Mouse (Mus musculus): ENCODE results near the gene Plac1. TPM values are rescaled to one million over a fixed set of nuclear protein-coding genes. Genes with fewer than 3 reads are reported as not detected.

Gene Plac1
- polyA plus RNA-seq, 1 experiment: not detected

GRCm38 (mm10) chrX:53188692-53189091 lies 51.2 kb downstream of the Plac1 start:
- H3K4me1 ChIP-seq (ENCODE audit: control insufficient read depth, insufficient read depth, low read length): no peaks in the 10 kb centered on the region
- WGBS: 70% methylated on average over 1 of the region's 1 CpGs
- no peak overlapping the region for H3K4me3 ChIP-seq (replicated peaks; ENCODE audit: control insufficient read depth, low read depth, low read length)
- H3K27ac ChIP-seq (ENCODE audit: control insufficient read depth, insufficient read depth, low read depth, low read length, poor library complexity): no peak overlapping the region
- TF ChIP-seq CTCF (IDR thresholded peaks at IDR 0.05; ENCODE audit: control insufficient read depth, insufficient read depth, low read length): no peak

- H3K4me1 ChIP-seq (ENCODE audit: control insufficient read depth, insufficient read depth, low read length): no peaks in the 10 kb centered on the region
- TF ChIP-seq CTCF (IDR thresholded peaks at IDR 0.05; ENCODE audit: control insufficient read depth, insufficient read depth, low read length) (no peak), POLR2A (IDR thresholded peaks at IDR 0.05; ENCODE audit: borderline replicate concordance, control insufficient read depth, low read depth, low read length) (no peak)
- 77% methylated on average over 3 of the region's 3 CpGs for WGBS
- H3K4me3 ChIP-seq (replicated peaks; ENCODE audit: control insufficient read depth, low read depth, low read length): no peak overlapping the region
- H3K27ac ChIP-seq (ENCODE audit: control insufficient read depth, insufficient read depth, low read depth, low read length, poor library complexity): no peak overlapping the region
Measured at GRCm38 (mm10) chrX:53179801-53180200, 60.1 kb downstream of the Plac1 start.

- Histone ChIP-seq H3K4me1 (ENCODE audit: control insufficient read depth, insufficient read depth, low read length) (no peaks in the 10 kb centered on the region), H3K27ac (ENCODE audit: control insufficient read depth, insufficient read depth, low read depth, low read length, poor library complexity) (no peak overlapping the region), H3K4me3 (replicated peaks; ENCODE audit: control insufficient read depth, low read depth, low read length) (no peak overlapping the region)
- 81% methylated on average over 5 of the region's 5 CpGs for WGBS
- TF ChIP-seq CTCF (IDR thresholded peaks at IDR 0.05; ENCODE audit: control insufficient read depth, insufficient read depth, low read length) (no peak), POLR2A (IDR thresholded peaks at IDR 0.05; ENCODE audit: borderline replicate concordance, control insufficient read depth, low read depth, low read length) (no peak)
Measured at GRCm38 (mm10) chrX:53176296-53176695, 63.6 kb downstream of the Plac1 start.

- 34% methylated on average over 2 of the region's 2 CpGs for WGBS
- Histone ChIP-seq H3K4me1 (ENCODE audit: control insufficient read depth, insufficient read depth, low read length) (no peaks in the 10 kb centered on the region), H3K4me3 (replicated peaks; ENCODE audit: control insufficient read depth, low read depth, low read length) (no peak overlapping the region), H3K27ac (ENCODE audit: control insufficient read depth, insufficient read depth, low read depth, low read length, poor library complexity) (no peak overlapping the region)
- TF ChIP-seq CTCF (IDR thresholded peaks at IDR 0.05; ENCODE audit: control insufficient read depth, insufficient read depth, low read length): no peak
- no peak for TF ChIP-seq POLR2A (IDR thresholded peaks at IDR 0.05; ENCODE audit: borderline replicate concordance, control insufficient read depth, low read depth, low read length)
Measured at GRCm38 (mm10) chrX:53168623-53169022, 71.3 kb downstream of the Plac1 start.

- Histone ChIP-seq H3K4me3 (replicated peaks; ENCODE audit: control insufficient read depth, low read depth, low read length) (no peak overlapping the region), H3K4me1 (ENCODE audit: control insufficient read depth, insufficient read depth, low read length) (no peaks in the 10 kb centered on the region), H3K27ac (ENCODE audit: control insufficient read depth, insufficient read depth, low read depth, low read length, poor library complexity) (no peak overlapping the region)
- 57% methylated on average over 4 of the region's 4 CpGs for WGBS
- TF ChIP-seq POLR2A (IDR thresholded peaks at IDR 0.05; ENCODE audit: borderline replicate concordance, control insufficient read depth, low read depth, low read length): no peak
- TF ChIP-seq CTCF (IDR thresholded peaks at IDR 0.05; ENCODE audit: control insufficient read depth, insufficient read depth, low read length): no peak
Measured at GRCm38 (mm10) chrX:53166901-53167525, 72.9 kb downstream of the Plac1 start.

DNA sequence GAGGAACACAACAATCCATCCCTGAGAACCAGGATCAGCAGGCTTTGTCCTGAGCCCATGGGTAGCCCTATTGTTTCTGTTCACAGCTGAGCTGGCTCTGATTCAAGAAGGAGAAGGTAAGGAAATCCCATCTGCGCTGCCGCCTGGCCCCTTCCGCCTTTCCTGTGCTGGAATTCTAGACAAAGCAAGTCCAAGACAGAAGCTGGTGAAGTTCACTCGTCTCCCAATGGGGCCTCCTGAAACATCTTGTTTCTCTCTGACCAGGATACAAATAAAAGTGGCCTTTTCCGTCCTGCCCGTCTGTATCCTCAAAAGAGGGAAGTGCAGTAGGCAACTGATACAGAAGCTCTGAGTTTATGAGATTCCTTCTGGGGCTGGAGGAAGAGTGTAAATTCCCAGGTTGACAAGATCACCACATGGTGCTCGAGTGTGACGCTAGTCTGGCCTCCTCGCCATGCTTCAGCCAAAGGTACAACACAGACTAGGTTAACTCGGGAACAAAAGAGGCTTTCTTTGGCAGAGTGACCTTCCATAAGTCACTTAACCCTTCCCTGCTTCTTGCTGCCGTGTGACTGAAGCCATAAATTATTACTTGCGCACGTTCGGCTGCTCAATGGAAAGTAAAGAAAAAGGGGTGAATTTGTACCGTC lies 73.5 kb downstream of the Plac1 start:
- no peaks in the 10 kb centered on the region for H3K4me1 ChIP-seq (ENCODE audit: control insufficient read depth, insufficient read depth, low read length)
- no peak overlapping the region for H3K27ac ChIP-seq (ENCODE audit: control insufficient read depth, insufficient read depth, low read depth, low read length, poor library complexity)
- TF ChIP-seq CTCF (IDR thresholded peaks at IDR 0.05; ENCODE audit: control insufficient read depth, insufficient read depth, low read length) (no peak), POLR2A (IDR thresholded peaks at IDR 0.05; ENCODE audit: borderline replicate concordance, control insufficient read depth, low read depth, low read length) (no peak)
- H3K4me3 ChIP-seq (replicated peaks; ENCODE audit: control insufficient read depth, low read depth, low read length): no peak overlapping the region
- 54% methylated on average over 15 of the region's 15 CpGs for WGBS

DNA sequence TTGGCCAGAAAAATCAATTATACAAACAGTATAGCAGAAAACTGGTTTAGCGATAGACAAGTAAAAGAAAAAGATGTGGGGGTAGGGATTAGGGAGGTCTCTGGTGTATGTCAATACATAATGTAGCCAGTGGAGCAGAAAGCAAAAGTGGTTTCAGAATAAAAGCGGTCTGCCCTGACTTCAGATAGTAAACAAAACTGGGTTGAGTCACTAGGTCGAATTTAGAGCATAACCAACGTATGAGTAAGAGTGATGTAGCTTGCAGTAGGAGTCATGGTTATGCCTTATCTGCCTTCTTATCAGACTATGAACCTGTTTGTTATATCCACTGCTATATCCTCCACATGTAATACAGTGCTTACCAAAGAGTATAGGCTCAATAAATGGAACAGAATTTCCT lies 77.3 kb downstream of the Plac1 start:
- H3K27ac ChIP-seq (ENCODE audit: control insufficient read depth, insufficient read depth, low read depth, low read length, poor library complexity): no peak overlapping the region
- TF ChIP-seq CTCF (IDR thresholded peaks at IDR 0.05; ENCODE audit: control insufficient read depth, insufficient read depth, low read length): no peak
- no peak for TF ChIP-seq POLR2A (IDR thresholded peaks at IDR 0.05; ENCODE audit: borderline replicate concordance, control insufficient read depth, low read depth, low read length)
- no peaks in the 10 kb centered on the region for H3K4me1 ChIP-seq (ENCODE audit: control insufficient read depth, insufficient read depth, low read length)
- 62% methylated on average over 4 of the region's 4 CpGs for WGBS
- no peak overlapping the region for H3K4me3 ChIP-seq (replicated peaks; ENCODE audit: control insufficient read depth, low read depth, low read length)

GRCm38 (mm10) chrX:53161583-53161982 lies 78.3 kb downstream of the Plac1 start:
- no peak overlapping the region for H3K4me3 ChIP-seq (replicated peaks; ENCODE audit: control insufficient read depth, low read depth, low read length)
- H3K4me1 ChIP-seq (ENCODE audit: control insufficient read depth, insufficient read depth, low read length): no peaks in the 10 kb centered on the region
- WGBS: 84% methylated on average over 4 of the region's 4 CpGs
- TF ChIP-seq CTCF (IDR thresholded peaks at IDR 0.05; ENCODE audit: control insufficient read depth, insufficient read depth, low read length) (no peak), POLR2A (IDR thresholded peaks at IDR 0.05; ENCODE audit: borderline replicate concordance, control insufficient read depth, low read depth, low read length) (no peak)
- no peak overlapping the region for H3K27ac ChIP-seq (ENCODE audit: control insufficient read depth, insufficient read depth, low read depth, low read length, poor library complexity)
